Mouse (Mus musculus): ENCODE results near the gene Olfr609.
"Not testable (repeated sequence)": the region's sequence is repeated elsewhere in the genome, so short reads cannot be mapped to it uniquely, and the experiment has no call there.

GRCm38 (mm10) chr7:103520746-103521145 is 22.9 kb upstream of the Olfr609 start, which contains the start of gene Olfr611:
- TF ChIP-seq CTCF (IDR thresholded peaks at IDR 0.05; ENCODE audit: borderline replicate concordance, insufficient read depth, low read length); POLR2A (IDR thresholded peaks at IDR 0.05; ENCODE audit: low read depth, low read length): not testable (repeated sequence)
